Comparison of ENCODE assay signal across 8 mouse cellular contexts in the genomic region with DNA sequence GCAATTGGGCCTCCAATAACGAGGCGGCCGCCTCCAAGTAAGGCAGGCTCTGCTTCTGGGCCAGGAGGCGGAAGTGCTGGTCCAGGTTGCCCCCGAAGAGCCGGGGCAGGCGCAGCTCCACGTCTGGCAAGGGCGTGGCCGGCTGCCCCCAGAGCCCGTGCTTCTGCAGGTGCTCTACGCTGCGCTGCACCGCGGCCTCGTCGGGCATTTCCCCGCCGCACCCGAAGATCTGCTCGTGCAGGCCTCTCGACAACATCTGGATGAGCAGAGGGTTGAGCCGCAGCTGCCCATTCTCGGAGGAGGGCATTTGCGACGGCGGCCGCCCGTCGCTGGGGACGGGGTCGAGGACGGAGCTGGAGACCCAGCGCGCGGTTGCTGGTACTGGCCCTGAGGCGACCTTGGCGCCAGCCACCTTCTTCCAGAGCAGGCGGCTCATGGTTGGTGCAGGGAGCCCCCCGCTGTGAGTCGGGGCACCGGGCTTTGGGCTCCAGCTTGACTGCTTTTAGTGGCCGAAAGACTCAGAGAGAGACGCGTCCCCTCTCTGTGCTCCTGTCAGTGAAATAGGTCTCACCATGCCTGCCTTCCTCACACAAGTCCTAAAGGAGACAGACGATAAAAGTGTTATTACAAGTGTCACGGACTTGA. TPM values are rescaled to one million over a fixed set of nuclear protein-coding genes. Genes with fewer than 3 reads are reported as not detected.
DNase-seq lines count a peak whose midpoint lies in the region; ATAC-seq and TF ChIP-seq lines count a peak whose summit lies in the region.

No protein-coding gene starts in this region.

- 0 out of 2 replicates have a peak, but pooled peaks cover 2% of the 10 kb centered on the region for H3K27me3 ChIP-seq in spleen, adult 2 months (ENCODE audit: control insufficient read depth, insufficient read depth, low read length)
- no peaks in the 10 kb centered on the region for H3K27me3 ChIP-seq in heart, postnatal 0 days (ENCODE audit: control insufficient read depth, insufficient read depth, low read length)
- H3K27me3 ChIP-seq in liver, embryonic 13.5 days: peaks cover 8% of the 10 kb centered on the region
- H3K27me3 ChIP-seq in stomach, embryonic 14.5 days (ENCODE audit: control insufficient read depth, insufficient read depth, low read length): no peaks in the 10 kb centered on the region

- H3K4me2 ChIP-seq in heart, postnatal 0 days (ENCODE audit: low read depth, low read length): peak overlapping the region; percentile 87
- peak overlapping the region; percentile 99 for H3K4me2 ChIP-seq in liver, embryonic 13.5 days
- peak overlapping the region; percentile 96 for H3K4me2 ChIP-seq in stomach, embryonic 14.5 days (replicated peaks; ENCODE audit: low read depth, low read length)

- TF ChIP-seq EP300 in heart, postnatal 0 days (IDR thresholded peaks at IDR 0.05; ENCODE audit: low read depth): no peak

- H3K4me1 ChIP-seq in spleen, adult 2 months (ENCODE audit: control insufficient read depth, insufficient read depth, insufficient read length): peaks cover 10% of the 10 kb centered on the region
- H3K4me1 ChIP-seq in heart, postnatal 0 days (ENCODE audit: control insufficient read depth, insufficient read depth): peaks cover 26% of the 10 kb centered on the region
- H3K4me1 ChIP-seq in liver, embryonic 13.5 days (replicated peaks): peaks cover 61% of the 10 kb centered on the region
- H3K4me1 ChIP-seq in stomach, embryonic 14.5 days (ENCODE audit: control insufficient read depth, insufficient read depth, low read length): peaks cover 11% of the 10 kb centered on the region

- H3K9me3 ChIP-seq in heart, postnatal 0 days (replicated peaks; ENCODE audit: control insufficient read depth, low read length): no peaks in the 10 kb centered on the region
- no peaks in the 10 kb centered on the region for H3K9me3 ChIP-seq in liver, embryonic 13.5 days (replicated peaks)
- H3K9me3 ChIP-seq in stomach, embryonic 14.5 days (ENCODE audit: control insufficient read depth, low read depth, low read length): no peaks in the 10 kb centered on the region

- no peak for TF ChIP-seq CTCF in spleen, adult 2 months (IDR thresholded peaks at IDR 0.05; ENCODE audit: extremely low read depth, insufficient read depth, insufficient read length, insufficient replicate concordance)
- no peak for TF ChIP-seq CTCF in heart, postnatal 0 days (IDR thresholded peaks at IDR 0.05; ENCODE audit: low read depth)

- DNase-seq in CD4-positive, CD25-positive, alpha-beta regulatory T cell, adult 2 months (ENCODE audit: low read depth, low spot score): peak; percentile 26
- peak in 1 of 2 experiments; percentile 11 for DNase-seq in spleen, adult 2 months (ENCODE audit: low read depth in 1 of 2, low spot score in 2 of 2)
- no peak for DNase-seq in spleen, adult 12 weeks (ENCODE audit: low spot score)
- DNase-seq in heart, postnatal 0 days (ENCODE audit: low spot score): no peak
- peak; percentile 13 for DNase-seq in liver, embryonic 13.5 days
- DNase-seq in layer of hippocampus, postnatal 14 days (ENCODE audit: low spot score in 2 of 2): no peak

- TF ChIP-seq POLR2A in spleen, adult 2 months (IDR thresholded peaks at IDR 0.05; ENCODE audit: low read depth, low read length): no peak

- peak overlapping the region; percentile 91 for H3K9ac ChIP-seq in heart, postnatal 0 days (replicated peaks; ENCODE audit: low read depth, low read length)
- peak overlapping the region; percentile 94 for H3K9ac ChIP-seq in liver, embryonic 13.5 days
- H3K9ac ChIP-seq in stomach, embryonic 14.5 days (replicated peaks; ENCODE audit: low read depth, low read length): peak overlapping the region; percentile 63

- no peak overlapping the region for H3K27ac ChIP-seq in spleen, adult 2 months (ENCODE audit: insufficient read depth, low read length)
- peak overlapping the region; percentile 92 for H3K27ac ChIP-seq in heart, postnatal 0 days (ENCODE audit: low read depth)
- peak overlapping the region; percentile 85 for H3K27ac ChIP-seq in liver, embryonic 13.5 days
- no peak overlapping the region for H3K27ac ChIP-seq in stomach, embryonic 14.5 days (ENCODE audit: low read length)

- peaks cover 31% of the 10 kb centered on the region for H3K36me3 ChIP-seq in spleen, adult 2 months (ENCODE audit: control insufficient read depth, insufficient read depth, low read length)
- peaks cover 38% of the 10 kb centered on the region for H3K36me3 ChIP-seq in heart, postnatal 0 days (replicated peaks; ENCODE audit: control insufficient read depth, insufficient read depth, low read length)
- peaks cover 43% of the 10 kb centered on the region for H3K36me3 ChIP-seq in liver, embryonic 13.5 days
- H3K36me3 ChIP-seq in stomach, embryonic 14.5 days (ENCODE audit: control insufficient read depth, insufficient read depth, low read length): peaks cover 35% of the 10 kb centered on the region

- peak overlapping the region; percentile 83; the same call in 1 of the 2 replicates for H3K4me3 ChIP-seq in spleen, adult 2 months (ENCODE audit: extremely low read depth, insufficient read depth, insufficient read length)
- H3K4me3 ChIP-seq in heart, postnatal 0 days (ENCODE audit: low read depth, low read length): peak overlapping the region; percentile 95
- peak overlapping the region; percentile 93 for H3K4me3 ChIP-seq in liver, embryonic 13.5 days (replicated peaks)
- H3K4me3 ChIP-seq in stomach, embryonic 14.5 days (ENCODE audit: low read depth, low read length): peak overlapping the region; percentile 82

- ATAC-seq in CD4-positive, CD25-positive, alpha-beta regulatory T cell, adult 4 months: no peak
- ATAC-seq in heart, postnatal 0 days (ENCODE audit: insufficient read depth, low read depth): no peak
- ATAC-seq in liver, embryonic 13.5 days (ENCODE audit: low read depth): no peak
- no peak for ATAC-seq in stomach, embryonic 14.5 days (ENCODE audit: insufficient number of reproducible peaks, insufficient read depth, low FRiP score, low read depth)

- WGBS in spleen, adult 2 months: 67% methylated on average over 47 of the region's 47 CpGs
- 12% methylated on average over 41 of the region's 47 CpGs for WGBS in heart, postnatal 0 days
- 10% methylated on average over 47 of the region's 47 CpGs for WGBS in liver, embryonic 13.5 days (ENCODE audit: insufficient replicate concordance)
- 8% methylated on average over 47 of the region's 47 CpGs for WGBS in stomach, embryonic 14.5 days

RNA-seq across cellular contexts. Expression of gene Polg, which starts 1.3 kb away (rescaled TPM):
- 10 to 100 TPM; 29.3 to 34.8 TPM for polyA plus RNA-seq in CD4-positive, CD25-positive, alpha-beta regulatory T cell, adult 4 months (2017; shearing (Covaris generic))
- polyA plus RNA-seq in spleen, adult 2 months (2012; rRNA removed): 53.8 and 54.6 TPM in 2 replicates
- 32.6 and 87.4 TPM in 2 replicates for total RNA-seq in heart, postnatal 0 days (2014; rRNA removed; ENCODE audit: low replicate concordance)
- polyA plus RNA-seq in heart, postnatal 0 days (2015; fragmentation: Nextera tagmentation; extraction: Ambion mirVana): 15.9 and 17.1 TPM in 2 replicates
- 15.4 and 18.5 TPM in 2 replicates for polyA plus RNA-seq in liver, embryonic 13.5 days (2015; fragmentation: Nextera tagmentation; extraction: Ambion mirVana)
- 27.8 and 34.7 TPM in 2 replicates for polyA plus RNA-seq in stomach, embryonic 14.5 days (2014; fragmentation: Nextera tagmentation; extraction: Ambion mirVana)
- total RNA-seq in layer of hippocampus, postnatal 14 days (2021): 10 to 100 TPM; 84.1 to 90.7 TPM

Comparison
In these comparisons a context has a peak if more than half of its experiments do, and no peak if none do; other contexts are left out.
1. DNase-seq: peak in CD4-positive, CD25-positive, alpha-beta regulatory T cell, adult 2 months (single experiment) and liver, embryonic 13.5 days (single experiment); none in spleen, adult 12 weeks (single experiment), heart, postnatal 0 days (single experiment) and layer of hippocampus, postnatal 14 days (0 of 2).
2. H3K27ac ChIP-seq: peak in heart, postnatal 0 days (single experiment) and liver, embryonic 13.5 days (single experiment); none in spleen, adult 2 months (single experiment) and stomach, embryonic 14.5 days (single experiment).
3. Peak in every context shown above with its lines, with median percentiles within 50 percentile points of each other: H3K4me3 ChIP-seq, H3K4me2 ChIP-seq and H3K9ac ChIP-seq.